Mouse (Mus musculus): Measurements from ENCODE around the gene Hc.

The Hc gene

GRCm38 (mm10) chr2:35061338-35061737 lies at the start of gene Hc:
Hc (minus strand) TSS chr2:35061438.
- no peak for DNase-seq

GRCm38 (mm10) chr2:35110521-35110920 lies 49.3 kb upstream of the Hc start:
- DNase-seq: no peak

GRCm38 (mm10) chr2:35109924-35110304 lies 48.7 kb upstream of the Hc start:
- DNase-seq: no peak

GRCm38 (mm10) chr2:35109141-35109923 lies 48.1 kb upstream of the Hc start, which contains the start of gene Cntrl:
Cntrl (plus strand) TSS chr2:35109492.
- DNase-seq: peak; percentile 88 to 91

- peak; percentile 16 to 61 for DNase-seq
Observed at GRCm38 (mm10) chr2:35108712-35109111, 47.5 kb upstream of the Hc start.

GRCm38 (mm10) chr2:35107984-35108635 lies 46.9 kb upstream of the Hc start:
- DNase-seq: no peak

- DNase-seq: no peak
Observed at GRCm38 (mm10) chr2:35104843-35105242, 43.6 kb upstream of the Hc start.

- no peak for DNase-seq
Observed at GRCm38 (mm10) chr2:35103558-35103957, 42.3 kb upstream of the Hc start.

- no peak for DNase-seq
Observed at GRCm38 (mm10) chr2:35102777-35103176, 41.5 kb upstream of the Hc start.

- DNase-seq: no peak
Observed at GRCm38 (mm10) chr2:35101443-35101842, 40.2 kb upstream of the Hc start, which contains the start of gene AI182371. AI182371 (minus strand) TSS chr2:35101543.

GRCm38 (mm10) chr2:35100529-35100928 lies 39.3 kb upstream of the Hc start:
- DNase-seq: no peak

GRCm38 (mm10) chr2:35087418-35087817 lies 26.2 kb upstream of the Hc start:
- no peak for DNase-seq

GRCm38 (mm10) chr2:35079166-35079565 lies 17.9 kb upstream of the Hc start:
- DNase-seq: no peak

- no peak for DNase-seq
Observed at GRCm38 (mm10) chr2:35074328-35074727, 13.1 kb upstream of the Hc start.

GRCm38 (mm10) chr2:35072547-35072946 lies 11.3 kb upstream of the Hc start:
- DNase-seq: no peak

- DNase-seq: no peak
Observed at GRCm38 (mm10) chr2:35070275-35070674, 9.0 kb upstream of the Hc start.

GRCm38 (mm10) chr2:35069124-35069523 lies 7.9 kb upstream of the Hc start:
- DNase-seq: no peak

GRCm38 (mm10) chr2:35067117-35067516 lies 5.9 kb upstream of the Hc start:
- DNase-seq: no peak

- no peak for DNase-seq
Observed at GRCm38 (mm10) chr2:35066525-35067082, 5.4 kb upstream of the Hc start.

GRCm38 (mm10) chr2:35063333-35064030 lies 2.2 kb upstream of the Hc start:
- DNase-seq: no peak

- no peak for DNase-seq
Observed at GRCm38 (mm10) chr2:35060897-35061296, 341 bp downstream of the Hc start.

GRCm38 (mm10) chr2:35060256-35060655 lies 982 bp downstream of the Hc start:
- DNase-seq: no peak

- no peak for DNase-seq
Observed at GRCm38 (mm10) chr2:35058325-35058724, 2.9 kb downstream of the Hc start.
